Mouse (Mus musculus): Measurements from ENCODE around the gene Pkd2l1. TPM values are rescaled to one million over a fixed set of nuclear protein-coding genes. Genes with fewer than 3 reads are reported as not detected.

Pkd2l1 gene
- polyA plus RNA-seq, 1 experiment = not detected

DNA sequence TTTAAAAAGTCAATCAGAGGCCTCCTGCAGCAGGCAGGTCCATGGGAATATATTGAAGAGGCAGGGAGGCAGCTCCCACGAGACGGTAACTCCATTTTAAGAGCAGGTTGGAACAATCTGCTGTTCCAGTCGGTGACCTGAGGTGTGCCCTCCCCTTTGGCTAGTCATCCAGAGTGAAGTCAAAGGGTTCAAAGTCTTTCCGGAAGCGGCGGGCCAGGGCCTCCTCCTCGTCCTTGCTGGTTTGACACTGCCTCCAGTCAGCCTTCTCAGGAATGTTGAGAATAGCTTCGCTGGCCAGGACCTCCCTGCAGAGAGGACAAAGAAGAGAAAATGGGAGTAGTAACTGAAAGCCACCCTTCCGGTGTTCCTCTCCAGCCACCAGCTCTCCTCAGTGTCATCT lies 81.9 kb downstream of the Pkd2l1 start:
- Histone ChIP-seq H3K36me3 (ENCODE audit: control insufficient read depth, insufficient read depth) (peaks cover 72% of the 10 kb centered on the region), H3K79me3 (ENCODE audit: low read depth) (peaks cover 16% of the 10 kb centered on the region), H3K27me3 (ENCODE audit: control insufficient read depth, insufficient read depth, insufficient read length) (no peaks in the 10 kb centered on the region), H3K79me2 (ENCODE audit: control insufficient read depth, insufficient read depth) (peaks cover 19% of the 10 kb centered on the region), H3ac (ENCODE audit: control insufficient read depth, insufficient read length, low read depth) (no peak overlapping the region), H3K4me3 (ENCODE audit: insufficient read depth, poor library complexity, severe bottlenecking) (no peak overlapping the region)
- TF ChIP-seq FOSL1 (IDR thresholded peaks at IDR 0.05; ENCODE audit: insufficient read depth, low read length, poor library complexity, severe bottlenecking) (no peak), CTCF (IDR thresholded peaks at IDR 0.05; ENCODE audit: control insufficient read depth, insufficient read depth, insufficient read length) (no peak), CEBPB (IDR thresholded peaks at IDR 0.05; ENCODE audit: low read depth) (no peak), MYOG (IDR thresholded peaks at IDR 0.05; ENCODE audit: control insufficient read depth, extremely low read depth, insufficient read length) (no peak), MYOD1 (IDR thresholded peaks at IDR 0.05; ENCODE audit: control insufficient read depth, insufficient read length, low read depth) (no peak), MAX (IDR thresholded peaks at IDR 0.05) (no peak)

DNA sequence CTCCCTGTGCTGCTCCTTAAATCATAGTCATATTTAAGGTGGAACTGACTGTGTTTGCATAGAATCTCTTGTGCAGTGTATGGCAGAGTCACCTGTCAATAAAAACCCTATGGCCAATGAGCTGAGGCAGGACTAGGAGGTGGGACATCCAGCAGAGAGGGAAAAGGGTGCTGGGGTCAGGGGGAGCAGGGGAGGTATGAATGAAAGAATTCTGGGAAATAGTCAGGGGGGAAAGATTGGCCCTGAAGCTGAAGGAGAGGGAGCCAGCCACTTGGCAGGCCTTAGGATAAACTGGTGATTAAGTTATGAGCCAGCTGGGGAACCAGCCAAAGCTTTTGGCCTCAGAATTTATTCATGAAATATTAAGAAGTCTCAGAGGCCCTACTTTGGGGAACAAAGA lies 83.2 kb downstream of the Pkd2l1 start:
- Histone ChIP-seq H3K36me3 (ENCODE audit: control insufficient read depth, insufficient read depth) (peaks cover 58% of the 10 kb centered on the region), H3K79me3 (ENCODE audit: low read depth) (peaks cover 30% of the 10 kb centered on the region), H3K4me3 (ENCODE audit: insufficient read depth, poor library complexity, severe bottlenecking) (no peak overlapping the region), H3K27me3 (ENCODE audit: control insufficient read depth, insufficient read depth, insufficient read length) (no peaks in the 10 kb centered on the region), H3K79me2 (ENCODE audit: control insufficient read depth, insufficient read depth) (peaks cover 33% of the 10 kb centered on the region), H3ac (ENCODE audit: control insufficient read depth, insufficient read length, low read depth) (no peak overlapping the region)
- TF ChIP-seq CTCF (IDR thresholded peaks at IDR 0.05; ENCODE audit: control insufficient read depth, insufficient read depth, insufficient read length) = no peak
- no peak for TF ChIP-seq MAX (IDR thresholded peaks at IDR 0.05)
- no peak for TF ChIP-seq FOSL1 (IDR thresholded peaks at IDR 0.05; ENCODE audit: insufficient read depth, low read length, poor library complexity, severe bottlenecking)
- TF ChIP-seq CEBPB (IDR thresholded peaks at IDR 0.05; ENCODE audit: low read depth) = no peak
- TF ChIP-seq USF1 (IDR thresholded peaks at IDR 0.05; ENCODE audit: low read depth) = no peak
- TF ChIP-seq MYOG (IDR thresholded peaks at IDR 0.05; ENCODE audit: control insufficient read depth, extremely low read depth, insufficient read length) = no peak
- TF ChIP-seq MYOD1 (IDR thresholded peaks at IDR 0.05; ENCODE audit: control insufficient read depth, insufficient read length, low read depth) = no peak

DNA sequence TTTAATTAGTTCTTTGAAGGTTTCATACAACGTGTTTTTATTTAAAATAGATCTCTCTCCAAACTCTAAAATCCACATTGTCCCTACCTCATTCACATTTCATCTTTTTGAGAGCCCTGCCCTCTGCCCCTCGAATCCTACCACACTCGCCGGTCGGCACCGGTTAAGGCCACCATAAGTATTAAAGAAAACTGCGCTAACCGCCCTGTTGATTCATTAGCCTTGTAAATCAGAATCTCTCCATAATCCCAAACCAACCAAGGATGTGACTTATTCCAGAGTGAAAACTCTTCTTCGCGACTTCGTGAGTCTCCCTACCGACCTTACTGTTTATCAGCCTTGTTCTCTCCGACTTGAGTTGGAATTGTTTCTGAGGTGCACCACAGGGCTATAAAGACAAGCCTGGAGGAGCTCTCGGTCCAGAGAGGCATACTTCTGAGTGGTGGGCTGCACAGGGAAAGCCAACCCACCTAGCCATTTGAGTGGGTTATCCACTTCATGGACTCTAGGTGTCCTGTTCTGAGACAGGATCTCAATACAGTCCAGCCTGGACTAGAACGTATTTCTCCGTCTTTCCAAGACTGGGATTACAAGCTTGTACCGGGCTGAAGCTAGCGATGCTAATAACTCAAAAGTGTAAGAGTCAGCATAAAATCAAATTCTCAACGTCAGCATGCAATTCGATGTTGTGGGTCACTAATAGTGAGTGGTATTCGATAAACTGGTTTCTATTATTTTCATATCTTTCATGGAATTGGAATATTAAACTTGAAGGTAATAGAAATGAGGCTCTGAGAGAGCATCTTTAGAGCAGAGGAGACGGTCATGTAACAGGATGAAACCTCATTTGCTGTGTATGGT lies 84.4 kb downstream of the Pkd2l1 start:
- TF ChIP-seq MYOG (IDR thresholded peaks at IDR 0.05; ENCODE audit: control insufficient read depth, extremely low read depth, insufficient read length) = no peak
- no peak for TF ChIP-seq CEBPB (IDR thresholded peaks at IDR 0.05; ENCODE audit: low read depth)
- no peak for TF ChIP-seq FOSL1 (IDR thresholded peaks at IDR 0.05; ENCODE audit: insufficient read depth, low read length, poor library complexity, severe bottlenecking)
- TF ChIP-seq USF1 (IDR thresholded peaks at IDR 0.05; ENCODE audit: low read depth) = no peak
- TF ChIP-seq MYOD1 (IDR thresholded peaks at IDR 0.05; ENCODE audit: control insufficient read depth, insufficient read length, low read depth) = no peak
- Histone ChIP-seq H3K36me3 (ENCODE audit: control insufficient read depth, insufficient read depth) (peaks cover 49% of the 10 kb centered on the region), H3K27me3 (ENCODE audit: control insufficient read depth, insufficient read depth, insufficient read length) (no peaks in the 10 kb centered on the region), H3K4me3 (ENCODE audit: insufficient read depth, poor library complexity, severe bottlenecking) (peak overlapping the region; percentile 97), H3K79me3 (ENCODE audit: low read depth) (peaks cover 35% of the 10 kb centered on the region), H3ac (ENCODE audit: control insufficient read depth, insufficient read length, low read depth) (peak overlapping the region; percentile 1), H3K79me2 (ENCODE audit: control insufficient read depth, insufficient read depth) (peaks cover 44% of the 10 kb centered on the region)

DNA sequence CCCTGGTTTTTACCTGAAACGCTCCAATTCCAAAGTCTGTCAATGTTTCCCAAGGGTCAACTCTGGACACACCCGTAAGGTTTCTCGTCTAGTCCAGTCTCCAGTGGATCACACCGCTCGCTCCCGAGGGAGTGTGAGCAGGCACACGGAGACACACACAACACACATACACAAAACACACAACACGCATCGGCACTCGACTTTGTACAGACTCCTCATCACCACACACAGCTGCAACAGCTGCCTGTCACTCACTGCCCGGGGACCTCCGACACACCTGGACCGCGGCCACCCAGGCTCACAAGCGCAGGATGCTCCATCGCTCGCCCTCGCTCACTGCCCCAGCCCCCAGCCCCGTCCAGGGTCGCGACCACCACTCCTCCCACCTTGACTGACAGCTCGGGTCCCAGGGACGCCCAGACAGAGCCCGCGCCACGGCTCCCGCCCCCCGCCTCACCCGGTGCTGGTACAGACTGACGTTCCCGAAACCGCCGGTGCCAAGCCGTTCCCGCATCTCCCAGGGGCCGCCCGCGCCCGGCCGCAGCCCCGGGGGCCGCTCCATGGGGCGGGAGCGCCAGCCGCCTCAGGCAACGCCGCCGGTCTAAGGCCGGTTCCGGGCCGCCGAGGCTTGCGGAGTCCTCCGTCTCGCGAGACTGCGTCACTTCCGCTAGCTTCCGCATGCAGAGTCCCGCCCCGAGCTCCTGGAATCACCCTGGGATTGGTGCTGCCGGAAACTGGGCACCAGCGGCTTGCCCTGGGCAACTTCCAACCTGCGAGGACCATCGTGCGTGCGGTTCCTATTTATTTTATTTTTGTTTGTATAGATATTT lies 85.2 kb downstream of the Pkd2l1 start, which contains the start of gene Chuk:
Gene Chuk (minus strand): TSS at position 650 of the 830 bp plus-strand sequence.
- Histone ChIP-seq H3K4me3 (ENCODE audit: insufficient read depth, poor library complexity, severe bottlenecking) (peak within 1 kb of the TSS; percentile 97), H3K79me3 (ENCODE audit: low read depth) (peaks cover 40% of the 10 kb centered on the region), H3K36me3 (ENCODE audit: control insufficient read depth, insufficient read depth) (peaks cover 48% of the 10 kb centered on the region), H3ac (ENCODE audit: control insufficient read depth, insufficient read length, low read depth) (peak within 1 kb of the TSS; percentile 92), H3K27me3 (ENCODE audit: control insufficient read depth, insufficient read depth, insufficient read length) (no peaks in the 10 kb centered on the region), H3K79me2 (ENCODE audit: control insufficient read depth, insufficient read depth) (peaks cover 52% of the 10 kb centered on the region)
- peak; percentile 27 for TF ChIP-seq MAX (IDR thresholded peaks at IDR 0.05)
- peak; percentile 35 for TF ChIP-seq MYOD1 (IDR thresholded peaks at IDR 0.05; ENCODE audit: control insufficient read depth, insufficient read length, low read depth)
- TF ChIP-seq FOSL1 (IDR thresholded peaks at IDR 0.05; ENCODE audit: insufficient read depth, low read length, poor library complexity, severe bottlenecking) = no peak
- TF ChIP-seq USF1 (IDR thresholded peaks at IDR 0.05; ENCODE audit: low read depth) = no peak
- TF ChIP-seq MYOG (IDR thresholded peaks at IDR 0.05; ENCODE audit: control insufficient read depth, extremely low read depth, insufficient read length) = no peak

DNA sequence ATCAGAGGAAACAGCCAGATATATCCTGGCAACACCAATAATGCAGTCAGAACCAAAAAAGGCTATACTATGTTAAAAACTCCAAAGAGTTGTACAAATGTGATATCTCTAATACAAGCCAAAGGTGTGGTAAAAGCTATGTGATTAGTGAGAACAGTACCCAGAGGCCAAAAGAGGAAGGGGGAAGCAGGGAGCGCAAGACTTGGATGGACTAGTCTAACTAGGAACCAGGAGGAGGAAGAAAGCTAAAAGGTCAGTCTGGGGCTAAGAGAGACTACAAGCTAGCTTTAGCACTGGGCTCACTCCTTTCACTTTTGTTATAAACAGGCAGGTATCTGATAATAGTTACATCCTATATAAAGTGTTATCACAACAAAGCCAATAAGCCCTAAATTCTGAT lies 87.8 kb downstream of the Pkd2l1 start:
- no peaks in the 10 kb centered on the region for H3K27me3 ChIP-seq (ENCODE audit: control insufficient read depth, insufficient read depth, insufficient read length)
- no peak for TF ChIP-seq FOSL1 (IDR thresholded peaks at IDR 0.05; ENCODE audit: insufficient read depth, low read length, poor library complexity, severe bottlenecking)
- no peak for TF ChIP-seq MYOG (IDR thresholded peaks at IDR 0.05; ENCODE audit: control insufficient read depth, extremely low read depth, insufficient read length)
- no peak for TF ChIP-seq MYOD1 (IDR thresholded peaks at IDR 0.05; ENCODE audit: control insufficient read depth, insufficient read length, low read depth)
- no peak for TF ChIP-seq MAX (IDR thresholded peaks at IDR 0.05)
- no peak for TF ChIP-seq CTCF (IDR thresholded peaks at IDR 0.05; ENCODE audit: control insufficient read depth, insufficient read depth, insufficient read length)
- TF ChIP-seq USF1 (IDR thresholded peaks at IDR 0.05; ENCODE audit: low read depth) = no peak
- no peak for TF ChIP-seq CEBPB (IDR thresholded peaks at IDR 0.05; ENCODE audit: low read depth)

More for the DNA sequence above, 87.8 kb downstream of the Pkd2l1 start:
- Histone ChIP-seq H3K79me2 (ENCODE audit: control insufficient read depth, insufficient read depth) (peaks cover 73% of the 10 kb centered on the region), H3K79me3 (ENCODE audit: low read depth) (peaks cover 48% of the 10 kb centered on the region), H3ac (ENCODE audit: control insufficient read depth, insufficient read length, low read depth) (no peak overlapping the region), H3K36me3 (ENCODE audit: control insufficient read depth, insufficient read depth) (peaks cover 46% of the 10 kb centered on the region), H3K4me3 (ENCODE audit: insufficient read depth, poor library complexity, severe bottlenecking) (no peak overlapping the region)
